Mouse (Mus musculus): ENCODE data around the gene Vamp1. TPM values are rescaled to one million over a fixed set of nuclear protein-coding genes. Genes with fewer than 3 reads are reported as not detected.

Gene Vamp1
- polyA plus RNA-seq, 1 experiment: 32.6 TPM

DNA sequence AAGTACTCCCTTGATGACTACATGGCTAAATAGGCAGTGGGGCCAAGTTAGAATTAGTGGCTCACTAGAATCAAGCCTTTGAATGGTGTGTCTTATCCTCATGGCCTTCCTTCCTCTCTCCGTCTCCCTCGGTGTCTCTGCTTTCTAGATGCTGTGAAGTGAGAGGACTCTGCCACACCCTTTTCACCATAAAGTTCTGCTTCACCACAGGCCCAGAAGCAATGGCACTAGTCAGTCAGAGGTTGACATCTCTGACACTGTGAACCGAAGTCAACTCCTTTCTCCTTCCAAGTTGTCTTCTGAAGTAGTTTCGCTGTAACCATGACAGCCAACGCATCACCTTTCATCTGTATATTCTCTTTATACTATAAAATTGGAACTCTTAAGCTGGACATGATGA lies 24.2 kb downstream of the Vamp1 start:
- TF ChIP-seq POLR2A (IDR thresholded peaks at IDR 0.05; ENCODE audit: borderline replicate concordance, control insufficient read depth, low read depth, low read length): no peak
- no peak for TF ChIP-seq CTCF (IDR thresholded peaks at IDR 0.05; ENCODE audit: control insufficient read depth, insufficient read depth, low read length)

DNA sequence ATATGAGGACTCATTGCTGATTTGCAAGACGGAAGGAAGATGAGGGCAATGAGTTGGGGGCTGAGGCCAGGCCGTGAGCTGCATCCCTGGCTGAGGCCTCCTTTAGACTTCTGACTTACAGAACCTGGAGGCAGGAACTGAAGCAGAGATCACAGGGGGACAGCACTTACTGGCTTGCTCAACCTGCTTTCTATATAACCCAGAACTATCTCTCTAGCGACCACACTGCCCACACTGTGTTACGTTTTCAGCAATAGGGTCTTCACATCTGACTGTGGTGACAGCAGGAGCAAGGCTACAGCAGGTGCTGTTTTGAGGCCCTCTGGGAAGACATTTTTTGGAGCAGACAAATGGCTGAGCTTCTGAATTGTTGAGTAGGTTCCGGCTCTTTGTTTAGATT lies 25.3 kb downstream of the Vamp1 start:
- Histone ChIP-seq H3K4me1 (ENCODE audit: control insufficient read depth, insufficient read depth, low read length) (peaks cover 10% of the 10 kb centered on the region), H3K4me3 (replicated peaks; ENCODE audit: control insufficient read depth, low read depth, low read length) (no peak overlapping the region), H3K27ac (ENCODE audit: control insufficient read depth, insufficient read depth, low read depth, low read length, poor library complexity) (no peak overlapping the region)
- 44% methylated on average over 5 of the region's 5 CpGs for WGBS
- no peak for TF ChIP-seq CTCF (IDR thresholded peaks at IDR 0.05; ENCODE audit: control insufficient read depth, insufficient read depth, low read length)
- no peak for TF ChIP-seq POLR2A (IDR thresholded peaks at IDR 0.05; ENCODE audit: borderline replicate concordance, control insufficient read depth, low read depth, low read length)

More for the DNA sequence above, 24.2 kb downstream of the Vamp1 start:
- H3K27ac ChIP-seq (ENCODE audit: control insufficient read depth, insufficient read depth, low read depth, low read length, poor library complexity): no peak overlapping the region
- 69% methylated on average over 5 of the region's 5 CpGs for WGBS
- H3K4me3 ChIP-seq (replicated peaks; ENCODE audit: control insufficient read depth, low read depth, low read length): no peak overlapping the region
- peaks cover 10% of the 10 kb centered on the region for H3K4me1 ChIP-seq (ENCODE audit: control insufficient read depth, insufficient read depth, low read length)

DNA sequence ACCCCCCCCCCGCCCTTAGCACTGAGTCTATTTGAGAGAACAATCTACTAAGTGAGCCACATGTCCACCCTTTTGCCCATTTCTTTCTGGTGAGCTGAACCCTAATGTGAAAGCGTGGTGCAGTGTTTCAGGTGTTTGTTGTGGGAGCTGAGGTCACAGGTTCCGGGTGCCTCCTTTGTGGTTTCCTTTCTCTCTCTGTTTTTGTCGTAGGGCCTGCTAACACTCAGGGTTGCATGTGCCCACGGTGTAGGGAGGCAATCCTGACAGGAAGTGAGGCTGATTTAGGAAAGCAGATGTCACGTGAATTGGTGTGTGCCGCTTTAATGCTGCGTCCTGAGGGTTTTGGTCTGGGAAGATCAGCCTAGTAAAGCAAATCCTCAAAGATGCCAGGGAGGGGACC lies 26.2 kb downstream of the Vamp1 start:
- H3K4me1 ChIP-seq (ENCODE audit: control insufficient read depth, insufficient read depth, low read length): peaks cover 12% of the 10 kb centered on the region
- no peak overlapping the region for H3K27ac ChIP-seq (ENCODE audit: control insufficient read depth, insufficient read depth, low read depth, low read length, poor library complexity)
- TF ChIP-seq CTCF (IDR thresholded peaks at IDR 0.05; ENCODE audit: control insufficient read depth, insufficient read depth, low read length): no peak
- TF ChIP-seq POLR2A (IDR thresholded peaks at IDR 0.05; ENCODE audit: borderline replicate concordance, control insufficient read depth, low read depth, low read length): no peak
- 11% methylated on average over 8 of the region's 8 CpGs for WGBS
- no peak overlapping the region for H3K4me3 ChIP-seq (replicated peaks; ENCODE audit: control insufficient read depth, low read depth, low read length)

DNA sequence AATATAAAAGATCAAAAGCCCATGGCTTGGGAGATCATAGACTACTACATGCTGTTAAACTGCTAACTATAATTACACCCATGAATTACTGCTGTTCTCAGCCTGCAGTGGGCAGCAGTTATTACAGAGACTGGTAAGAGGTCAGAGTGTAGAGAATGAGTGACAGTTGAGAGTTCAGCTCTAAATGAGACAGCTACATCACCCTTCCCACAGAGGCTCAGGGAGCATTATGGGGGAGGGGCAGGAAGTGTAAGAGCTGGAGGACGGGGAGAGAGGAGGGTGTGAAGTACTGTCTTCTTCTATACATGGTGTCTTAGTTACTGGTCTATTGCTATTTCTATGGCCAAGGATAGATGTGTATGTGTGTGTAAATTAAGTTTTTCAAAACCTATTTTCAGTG lies 29.2 kb downstream of the Vamp1 start:
- TF ChIP-seq CTCF (IDR thresholded peaks at IDR 0.05; ENCODE audit: control insufficient read depth, insufficient read depth, low read length): no peak
- TF ChIP-seq POLR2A (IDR thresholded peaks at IDR 0.05; ENCODE audit: borderline replicate concordance, control insufficient read depth, low read depth, low read length): no peak
- peaks cover 7% of the 10 kb centered on the region for H3K4me1 ChIP-seq (ENCODE audit: control insufficient read depth, insufficient read depth, low read length)
- WGBS: 11% methylated on average over 1 of the region's 1 CpGs
- H3K4me3 ChIP-seq (replicated peaks; ENCODE audit: control insufficient read depth, low read depth, low read length): no peak overlapping the region
- H3K27ac ChIP-seq (ENCODE audit: control insufficient read depth, insufficient read depth, low read depth, low read length, poor library complexity): no peak overlapping the region

DNA sequence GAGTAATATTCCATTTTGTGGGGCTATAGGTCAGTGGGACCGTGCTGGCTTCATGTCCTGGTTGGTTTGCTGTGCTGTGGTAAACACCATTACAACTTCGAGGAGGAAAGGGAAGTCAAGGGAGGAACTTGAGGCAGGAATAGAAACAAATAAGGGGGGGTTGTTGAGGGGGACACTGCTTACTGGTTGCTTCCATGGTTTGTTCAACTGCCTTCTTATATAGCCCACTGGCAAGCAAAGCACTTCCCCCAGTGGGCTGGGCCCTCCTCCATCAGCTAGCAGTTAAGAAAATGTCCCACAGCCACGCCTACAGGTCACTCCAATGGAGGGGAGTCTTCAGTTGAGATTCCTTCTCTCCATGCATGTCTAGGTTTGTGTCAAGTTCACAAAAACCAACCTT lies 36.9 kb downstream of the Vamp1 start:
- no peak overlapping the region for H3K27ac ChIP-seq (ENCODE audit: control insufficient read depth, insufficient read depth, low read depth, low read length, poor library complexity)
- peaks cover 4% of the 10 kb centered on the region; the same call in 1 of the 2 replicates for H3K4me1 ChIP-seq (ENCODE audit: control insufficient read depth, insufficient read depth, low read length)
- TF ChIP-seq CTCF (IDR thresholded peaks at IDR 0.05; ENCODE audit: control insufficient read depth, insufficient read depth, low read length): no peak
- no peak for TF ChIP-seq POLR2A (IDR thresholded peaks at IDR 0.05; ENCODE audit: borderline replicate concordance, control insufficient read depth, low read depth, low read length)
- H3K4me3 ChIP-seq (replicated peaks; ENCODE audit: control insufficient read depth, low read depth, low read length): no peak overlapping the region
- 20% methylated on average over 3 of the region's 3 CpGs for WGBS

DNA sequence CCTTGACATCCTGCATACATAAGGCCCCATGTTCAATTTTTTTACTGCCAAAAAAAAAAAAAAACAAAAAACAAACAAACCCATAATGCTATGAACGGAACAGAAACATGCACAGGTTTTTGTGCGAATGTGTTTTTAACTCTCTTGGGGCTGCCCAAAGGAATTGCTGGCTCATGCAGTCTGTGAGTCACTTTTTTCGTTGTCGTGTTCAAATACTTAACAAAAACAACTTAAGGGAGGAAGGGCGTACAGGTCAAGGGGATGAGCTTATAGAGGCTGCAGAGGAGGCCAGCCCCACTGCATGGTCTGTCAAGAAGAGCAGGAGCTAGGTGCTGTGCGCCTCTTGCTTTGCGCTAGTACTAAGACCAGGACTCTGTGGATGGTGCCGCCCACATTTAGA lies 37.4 kb downstream of the Vamp1 start:
- Histone ChIP-seq H3K4me3 (replicated peaks; ENCODE audit: control insufficient read depth, low read depth, low read length) (no peak overlapping the region), H3K4me1 (ENCODE audit: control insufficient read depth, insufficient read depth, low read length) (peaks cover 4% of the 10 kb centered on the region; the same call in 1 of the 2 replicates), H3K27ac (ENCODE audit: control insufficient read depth, insufficient read depth, low read depth, low read length, poor library complexity) (no peak overlapping the region)
- 90% methylated on average over 8 of the region's 8 CpGs for WGBS
- TF ChIP-seq POLR2A (IDR thresholded peaks at IDR 0.05; ENCODE audit: borderline replicate concordance, control insufficient read depth, low read depth, low read length): no peak
- TF ChIP-seq CTCF (IDR thresholded peaks at IDR 0.05; ENCODE audit: control insufficient read depth, insufficient read depth, low read length): no peak

DNA sequence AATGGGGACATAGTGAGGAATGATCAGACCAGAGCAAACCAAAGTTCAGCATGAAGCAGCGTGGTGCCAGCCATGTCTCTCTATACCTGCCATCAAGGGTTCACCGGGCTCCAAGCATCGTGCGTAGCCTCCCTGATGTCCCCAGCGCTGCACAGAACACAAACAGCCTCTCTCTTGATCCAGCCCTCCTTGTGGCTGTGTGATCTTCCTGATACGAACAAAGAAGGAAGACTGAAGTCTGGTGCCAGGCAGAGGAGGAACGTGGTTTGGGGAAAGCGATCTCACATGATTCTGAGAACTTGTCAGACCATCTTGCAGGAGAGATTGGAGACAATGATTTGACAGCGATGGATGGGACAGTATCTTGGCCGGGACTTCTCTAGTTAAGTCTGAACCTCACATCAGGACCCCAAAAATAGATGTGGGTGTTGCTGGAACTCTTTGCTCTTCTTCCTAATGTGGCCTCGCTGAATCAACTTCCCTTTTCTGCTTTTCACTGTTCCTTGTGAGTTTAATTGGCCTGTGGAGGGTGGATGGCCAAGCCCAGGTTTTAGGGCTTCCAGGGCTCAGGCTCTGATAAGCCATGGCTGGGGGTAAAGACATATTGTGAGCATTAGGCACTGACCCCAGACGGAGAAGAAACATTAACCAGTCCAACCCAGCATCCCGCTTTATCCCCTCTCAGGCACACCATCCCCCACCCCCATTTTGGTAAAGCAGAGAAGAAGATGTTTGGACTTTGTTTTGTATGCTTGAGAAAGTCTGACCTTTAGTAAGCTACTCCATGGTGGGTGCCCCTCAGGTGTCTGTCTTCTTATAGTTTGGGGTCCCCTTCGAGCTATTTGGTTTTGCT lies 38.7 kb downstream of the Vamp1 start:
- H3K4me1 ChIP-seq (ENCODE audit: control insufficient read depth, insufficient read depth, low read length): peaks cover 4% of the 10 kb centered on the region; the same call in 1 of the 2 replicates
- no peak for TF ChIP-seq POLR2A (IDR thresholded peaks at IDR 0.05; ENCODE audit: borderline replicate concordance, control insufficient read depth, low read depth, low read length)
- TF ChIP-seq CTCF (IDR thresholded peaks at IDR 0.05; ENCODE audit: control insufficient read depth, insufficient read depth, low read length): no peak
- 15% methylated on average over 14 of the region's 14 CpGs for WGBS
- H3K27ac ChIP-seq (ENCODE audit: control insufficient read depth, insufficient read depth, low read depth, low read length, poor library complexity): peak overlapping the region; percentile 70
- H3K4me3 ChIP-seq (replicated peaks; ENCODE audit: control insufficient read depth, low read depth, low read length): peak overlapping the region; percentile 52

DNA sequence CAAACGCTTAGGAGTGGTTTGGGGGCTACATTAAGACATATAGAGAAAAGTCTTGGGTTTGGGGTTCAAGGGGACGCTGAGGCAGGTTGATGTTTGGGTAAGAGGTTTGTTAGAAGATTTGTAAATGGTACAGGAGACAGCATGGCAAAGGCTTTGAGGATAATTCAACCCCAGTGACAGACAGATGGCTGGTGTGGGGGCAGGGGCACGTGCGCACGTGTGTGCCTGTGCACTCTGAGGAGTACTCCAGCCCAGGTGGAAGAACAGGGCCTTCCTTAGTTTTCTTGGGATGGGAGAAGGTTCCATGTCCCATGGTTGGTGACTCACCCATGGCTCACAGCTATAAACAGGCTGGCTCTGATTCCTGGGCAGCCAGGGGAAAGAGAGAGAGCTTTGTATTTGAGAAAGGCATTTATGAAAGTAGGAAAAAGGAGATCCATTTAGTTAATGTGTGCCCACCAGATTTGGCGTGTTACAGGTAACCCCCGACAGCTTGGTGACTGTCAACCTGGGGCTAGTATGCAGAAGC lies 40.2 kb downstream of the Vamp1 start:
- 81% methylated on average over 7 of the region's 7 CpGs for WGBS
- Histone ChIP-seq H3K4me1 (ENCODE audit: control insufficient read depth, insufficient read depth, low read length) (peaks cover 4% of the 10 kb centered on the region; the same call in 1 of the 2 replicates), H3K4me3 (replicated peaks; ENCODE audit: control insufficient read depth, low read depth, low read length) (no peak overlapping the region), H3K27ac (ENCODE audit: control insufficient read depth, insufficient read depth, low read depth, low read length, poor library complexity) (no peak overlapping the region)
- TF ChIP-seq POLR2A (IDR thresholded peaks at IDR 0.05; ENCODE audit: borderline replicate concordance, control insufficient read depth, low read depth, low read length) (no peak), CTCF (IDR thresholded peaks at IDR 0.05; ENCODE audit: control insufficient read depth, insufficient read depth, low read length) (no peak)
